Mouse (Mus musculus): ENCODE measurements around the gene Lrrc28. TPM values are rescaled to one million over a fixed set of nuclear protein-coding genes. Genes with fewer than 3 reads are reported as not detected.
A peak's percentile ranks its signal among the peaks of the same experiment; 100 is the strongest.

Lrrc28 gene
- polyA plus RNA-seq, 1 experiment from 2014 or later: 22.1 TPM

DNA sequence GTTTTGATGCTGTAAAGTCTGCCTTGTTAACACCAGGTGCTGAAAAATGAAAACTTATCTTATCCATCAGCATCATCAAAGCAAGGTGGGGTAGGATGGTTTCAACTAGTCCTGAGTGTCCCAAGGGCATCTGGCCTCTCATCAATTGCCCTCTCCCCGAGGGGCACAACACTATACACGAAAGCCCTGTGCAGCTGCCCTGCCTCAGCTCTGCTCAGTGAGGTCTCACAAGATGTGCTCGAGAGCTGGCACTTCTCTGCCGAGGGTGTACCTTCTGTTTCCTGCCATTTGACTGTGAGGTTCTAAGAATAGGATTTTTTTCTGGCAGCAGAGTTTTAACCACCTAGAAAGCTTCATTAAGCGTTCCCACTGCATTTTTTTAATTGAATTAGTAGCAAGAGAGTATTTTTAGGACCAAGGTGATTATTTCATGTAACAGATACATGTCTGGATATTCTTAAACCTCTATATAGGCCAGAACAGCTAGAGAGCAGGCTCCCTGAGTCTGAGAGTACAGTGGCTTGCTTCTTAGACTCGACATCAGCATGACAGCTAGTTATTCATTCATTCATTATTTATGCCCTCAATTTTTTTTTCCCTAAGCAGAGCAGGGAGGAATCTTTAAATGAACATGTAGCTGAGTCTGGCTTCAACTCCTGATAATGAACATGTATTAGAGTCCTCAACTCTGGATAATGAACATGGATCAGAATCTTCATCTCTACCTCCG is 141.6 kb downstream of the Lrrc28 start:
- Histone ChIP-seq H3K9ac (ENCODE audit: low read length) (no peak overlapping the region), H3K27me3 (ENCODE audit: control insufficient read depth, insufficient read depth, low read length) (no peaks in the 10 kb centered on the region), H3K4me3 (ENCODE audit: low read depth, low read length) (no peak overlapping the region), H3K36me3 (ENCODE audit: control insufficient read depth, insufficient read depth, low read length) (no peaks in the 10 kb centered on the region), H3K27ac (ENCODE audit: low read depth, low read length) (no peak overlapping the region), H3K9me3 (ENCODE audit: control insufficient read depth, low read length) (no peaks in the 10 kb centered on the region), H3K4me1 (ENCODE audit: control insufficient read depth, insufficient read depth, low read length) (no peaks in the 10 kb centered on the region), H3K4me2 (no peak overlapping the region)
- DNase-seq (ENCODE audit: low spot score, missing footprints): no peak
- no peak for ATAC-seq (ENCODE audit: low FRiP score)
- WGBS: 76% methylated on average over 7 of the region's 7 CpGs

DNA sequence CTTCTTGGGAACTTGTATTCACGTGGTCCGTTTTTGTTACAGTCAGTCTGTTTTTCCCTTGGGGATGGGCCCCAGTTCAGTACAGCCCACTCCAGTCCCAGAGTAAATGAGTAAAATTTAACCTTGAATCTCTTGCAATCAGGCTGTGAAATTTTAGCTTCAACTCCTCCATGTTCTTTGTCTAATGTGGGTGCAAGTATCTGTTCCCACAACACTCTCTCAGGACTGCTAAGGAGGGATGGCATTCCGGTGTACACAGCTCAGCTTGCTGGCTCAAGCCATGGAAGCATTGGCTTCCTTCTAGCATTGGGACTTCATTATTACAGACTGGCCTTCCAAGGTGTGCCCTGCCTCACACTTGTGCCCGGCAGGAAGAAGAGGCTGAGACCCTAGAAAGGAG is 142.4 kb downstream of the Lrrc28 start:
- Histone ChIP-seq H3K9ac (ENCODE audit: low read length) (no peak overlapping the region), H3K4me1 (ENCODE audit: control insufficient read depth, insufficient read depth, low read length) (no peaks in the 10 kb centered on the region), H3K27ac (ENCODE audit: low read depth, low read length) (no peak overlapping the region), H3K4me2 (no peak overlapping the region), H3K27me3 (ENCODE audit: control insufficient read depth, insufficient read depth, low read length) (no peaks in the 10 kb centered on the region), H3K4me3 (ENCODE audit: low read depth, low read length) (no peak overlapping the region), H3K36me3 (ENCODE audit: control insufficient read depth, insufficient read depth, low read length) (no peaks in the 10 kb centered on the region), H3K9me3 (ENCODE audit: control insufficient read depth, low read length) (no peaks in the 10 kb centered on the region)
- no peak for ATAC-seq (ENCODE audit: low FRiP score)
- 67% methylated on average over 4 of the region's 4 CpGs for WGBS
- DNase-seq (ENCODE audit: low spot score, missing footprints): no peak

DNA sequence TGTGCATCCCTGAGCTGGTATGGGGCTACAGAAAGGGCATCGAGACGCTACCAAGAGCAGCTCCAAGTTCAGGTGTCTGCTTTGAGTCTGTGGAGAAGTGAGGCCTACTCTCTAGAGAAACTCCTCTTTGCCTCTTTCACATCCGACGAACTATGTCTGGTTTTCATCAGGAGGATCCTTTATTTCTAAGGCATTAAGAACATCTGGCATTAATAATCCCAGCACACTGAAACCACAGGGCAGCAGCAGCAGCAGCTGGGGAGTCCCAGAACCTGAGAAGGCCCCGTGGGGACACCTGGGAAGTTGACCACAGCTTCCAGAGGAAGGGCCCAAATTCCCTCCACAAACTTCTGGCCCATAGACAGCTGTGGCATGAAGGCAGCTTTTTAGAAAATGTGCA is 144.2 kb downstream of the Lrrc28 start:
- Histone ChIP-seq H3K36me3 (ENCODE audit: control insufficient read depth, insufficient read depth, low read length) (no peaks in the 10 kb centered on the region), H3K27me3 (ENCODE audit: control insufficient read depth, insufficient read depth, low read length) (no peaks in the 10 kb centered on the region), H3K4me3 (ENCODE audit: low read depth, low read length) (no peak overlapping the region), H3K9ac (ENCODE audit: low read length) (no peak overlapping the region), H3K27ac (ENCODE audit: low read depth, low read length) (no peak overlapping the region), H3K4me1 (ENCODE audit: control insufficient read depth, insufficient read depth, low read length) (no peaks in the 10 kb centered on the region), H3K9me3 (ENCODE audit: control insufficient read depth, low read length) (no peaks in the 10 kb centered on the region), H3K4me2 (no peak overlapping the region)
- WGBS: 85% methylated on average over 5 of the region's 5 CpGs
- no peak for ATAC-seq (ENCODE audit: low FRiP score)
- DNase-seq (ENCODE audit: low spot score, missing footprints): no peak

DNA sequence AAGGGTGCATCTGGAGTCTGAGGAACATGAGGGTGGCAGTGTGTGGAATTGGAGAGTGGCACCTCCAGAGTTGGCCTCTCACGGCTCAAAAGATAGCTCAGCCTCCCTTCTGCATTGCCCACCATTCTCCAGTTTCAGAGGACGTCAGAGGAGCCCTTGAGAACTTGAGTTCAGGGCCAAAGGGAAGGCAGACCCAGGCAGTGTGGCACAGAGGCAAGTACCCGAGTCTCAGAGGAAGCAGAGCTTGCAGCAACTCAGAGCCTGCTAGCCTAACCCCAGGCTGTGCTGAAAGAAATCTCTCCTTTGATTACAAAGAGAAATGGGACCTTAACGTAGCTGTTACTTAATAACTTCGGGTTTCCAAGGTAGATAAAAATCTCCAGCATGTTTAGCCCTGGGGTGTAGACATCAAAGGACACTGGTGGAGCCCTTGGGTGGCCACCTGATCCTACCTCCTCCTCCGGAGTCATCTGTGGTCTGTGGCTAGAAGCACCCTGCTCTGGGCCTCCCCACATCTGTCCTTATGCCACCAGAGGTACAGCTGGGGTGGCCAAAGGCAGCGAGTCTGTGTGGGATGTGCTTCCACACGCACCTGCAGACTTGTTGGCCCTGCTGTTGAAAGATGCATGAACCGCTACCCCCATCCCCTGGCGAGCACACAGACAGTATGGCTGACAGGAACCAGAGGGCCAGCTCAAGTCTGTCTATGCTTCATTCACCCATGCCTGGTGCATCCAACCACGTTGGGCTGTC is 144.8 kb downstream of the Lrrc28 start:
- H3K36me3 ChIP-seq (ENCODE audit: control insufficient read depth, insufficient read depth, low read length): no peaks in the 10 kb centered on the region
- no peaks in the 10 kb centered on the region for H3K27me3 ChIP-seq (ENCODE audit: control insufficient read depth, insufficient read depth, low read length)
- H3K9ac ChIP-seq (ENCODE audit: low read length): no peak overlapping the region
- no peaks in the 10 kb centered on the region for H3K4me1 ChIP-seq (ENCODE audit: control insufficient read depth, insufficient read depth, low read length)
- no peak overlapping the region for H3K27ac ChIP-seq (ENCODE audit: low read depth, low read length)
- no peak overlapping the region for H3K4me3 ChIP-seq (ENCODE audit: low read depth, low read length)
- WGBS: 76% methylated on average over 11 of the region's 11 CpGs
- H3K9me3 ChIP-seq (ENCODE audit: control insufficient read depth, low read length): no peaks in the 10 kb centered on the region
- no peak for ATAC-seq (ENCODE audit: low FRiP score)
- no peak overlapping the region for H3K4me2 ChIP-seq
- no peak for DNase-seq (ENCODE audit: low spot score, missing footprints)

DNA sequence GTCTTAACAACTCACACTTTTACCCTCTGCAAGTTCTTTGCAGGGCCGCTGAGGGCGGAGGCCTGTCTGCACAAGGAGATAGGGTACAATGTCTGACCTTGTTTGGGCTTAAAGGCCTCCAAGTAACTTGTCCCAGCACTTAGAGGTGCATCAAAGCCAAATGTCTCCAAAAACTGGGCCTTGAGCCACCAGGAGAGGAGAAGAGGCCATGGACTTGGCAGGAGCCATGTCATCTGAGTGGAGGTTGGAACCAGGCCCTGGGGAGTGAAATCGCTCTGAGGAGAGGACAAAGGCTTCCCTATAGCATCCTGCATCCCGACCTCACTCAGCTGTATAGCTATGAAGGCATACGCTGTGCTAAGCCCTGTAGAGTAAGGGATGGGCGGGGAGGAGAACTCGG is 145.6 kb downstream of the Lrrc28 start:
- WGBS: 89% methylated on average over 7 of the region's 7 CpGs
- Histone ChIP-seq H3K4me1 (ENCODE audit: control insufficient read depth, insufficient read depth, low read length) (no peaks in the 10 kb centered on the region), H3K9ac (ENCODE audit: low read length) (no peak overlapping the region), H3K36me3 (ENCODE audit: control insufficient read depth, insufficient read depth, low read length) (no peaks in the 10 kb centered on the region), H3K4me2 (no peak overlapping the region), H3K27ac (ENCODE audit: low read depth, low read length) (no peak overlapping the region), H3K9me3 (ENCODE audit: control insufficient read depth, low read length) (no peaks in the 10 kb centered on the region), H3K27me3 (ENCODE audit: control insufficient read depth, insufficient read depth, low read length) (no peaks in the 10 kb centered on the region), H3K4me3 (ENCODE audit: low read depth, low read length) (no peak overlapping the region)
- ATAC-seq (ENCODE audit: low FRiP score): no peak
- no peak for DNase-seq (ENCODE audit: low spot score, missing footprints)

DNA sequence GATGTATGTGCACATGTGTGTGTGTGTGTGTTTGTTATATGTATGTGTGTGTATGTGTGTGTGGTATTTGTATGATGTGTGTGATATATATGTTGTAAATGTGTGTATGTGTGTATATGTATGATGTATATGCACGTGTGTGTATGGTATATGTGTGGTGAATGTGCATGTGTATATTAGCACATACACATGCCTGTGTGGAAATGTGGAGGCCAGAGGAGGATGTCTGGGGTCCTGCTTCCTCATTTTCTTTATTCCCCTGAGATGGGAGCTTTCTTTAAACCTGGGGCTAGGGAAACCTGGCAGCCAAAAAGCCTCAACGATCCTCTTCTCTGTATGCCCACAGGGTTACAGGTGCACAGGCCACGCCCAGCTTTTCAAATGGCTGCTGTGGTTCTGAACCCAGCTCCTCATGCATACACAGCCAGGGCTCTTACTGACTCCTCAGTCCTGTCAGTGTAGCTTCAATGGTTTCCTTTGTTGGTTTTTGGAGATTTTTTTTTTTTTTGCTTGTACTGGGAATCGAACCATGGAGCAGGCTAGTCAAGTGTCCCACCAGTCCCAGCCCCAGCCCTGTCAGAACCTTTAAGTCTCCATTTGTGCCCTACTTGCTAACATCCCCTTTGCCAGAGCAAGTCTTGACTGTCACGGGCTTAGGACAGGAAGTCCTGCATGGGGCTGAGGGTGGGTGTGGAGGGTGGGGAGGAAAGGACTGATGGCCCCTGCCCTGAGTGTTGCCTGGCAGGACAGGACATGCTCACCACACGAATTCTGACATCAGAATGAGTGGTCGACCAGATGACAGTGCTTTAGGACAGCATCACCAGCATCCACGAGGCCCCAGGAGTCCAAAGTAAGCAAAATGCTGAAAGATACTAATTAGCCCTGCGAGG is 151.0 kb downstream of the Lrrc28 start:
- H3K4me2 ChIP-seq: no peak overlapping the region
- no peaks in the 10 kb centered on the region for H3K4me1 ChIP-seq (ENCODE audit: control insufficient read depth, insufficient read depth, low read length)
- H3K9ac ChIP-seq (ENCODE audit: low read length): no peak overlapping the region
- H3K36me3 ChIP-seq (ENCODE audit: control insufficient read depth, insufficient read depth, low read length): no peaks in the 10 kb centered on the region
- no peaks in the 10 kb centered on the region for H3K27me3 ChIP-seq (ENCODE audit: control insufficient read depth, insufficient read depth, low read length)
- no peak overlapping the region for H3K27ac ChIP-seq (ENCODE audit: low read depth, low read length)
- DNase-seq (ENCODE audit: low spot score, missing footprints) (peak; percentile 76), ATAC-seq (ENCODE audit: low FRiP score) (peak; percentile 19; the same call in 1 of the 2 replicates)
- no peaks in the 10 kb centered on the region for H3K9me3 ChIP-seq (ENCODE audit: control insufficient read depth, low read length)
- no peak overlapping the region for H3K4me3 ChIP-seq (ENCODE audit: low read depth, low read length)
- 74% methylated on average over 9 of the region's 9 CpGs for WGBS

DNA sequence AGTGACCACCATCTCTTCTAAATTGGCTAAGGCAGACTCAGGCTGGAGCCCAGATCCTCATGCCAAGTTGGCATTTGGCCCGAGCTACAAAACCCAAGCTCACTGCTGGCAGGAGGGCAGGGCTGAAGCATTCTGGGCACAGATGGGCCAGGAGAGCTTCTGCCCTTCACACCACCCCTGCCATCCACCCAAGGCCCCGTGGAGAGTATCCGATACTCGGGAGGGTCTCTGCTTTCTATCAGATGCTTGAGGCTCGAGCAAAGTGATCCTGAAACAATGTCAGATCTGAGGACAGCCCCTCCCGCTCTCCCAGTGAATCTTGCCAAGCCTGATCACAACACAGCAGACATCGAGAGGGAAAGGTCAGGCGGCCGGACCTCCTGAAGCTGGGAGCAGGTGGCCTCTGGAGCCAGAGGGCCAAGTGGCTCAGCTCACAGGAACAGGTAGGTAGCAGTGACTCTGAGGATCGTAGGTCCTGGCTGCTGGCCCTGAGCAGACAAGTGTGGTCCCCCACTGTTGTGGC is 157.1 kb downstream of the Lrrc28 start:
- DNase-seq (ENCODE audit: low spot score, missing footprints) (no peak), ATAC-seq (ENCODE audit: low FRiP score) (no peak)
- 89% methylated on average over 10 of the region's 10 CpGs for WGBS
- H3K4me3 ChIP-seq (ENCODE audit: low read depth, low read length): no peak overlapping the region
- no peak overlapping the region for H3K27ac ChIP-seq (ENCODE audit: low read depth, low read length)
- no peak overlapping the region for H3K4me2 ChIP-seq
- H3K9me3 ChIP-seq (ENCODE audit: control insufficient read depth, low read length): no peaks in the 10 kb centered on the region
- no peak overlapping the region for H3K9ac ChIP-seq (ENCODE audit: low read length)
- H3K4me1 ChIP-seq (ENCODE audit: control insufficient read depth, insufficient read depth, low read length): no peaks in the 10 kb centered on the region
- no peaks in the 10 kb centered on the region for H3K27me3 ChIP-seq (ENCODE audit: control insufficient read depth, insufficient read depth, low read length)
- H3K36me3 ChIP-seq (ENCODE audit: control insufficient read depth, insufficient read depth, low read length): no peaks in the 10 kb centered on the region

DNA sequence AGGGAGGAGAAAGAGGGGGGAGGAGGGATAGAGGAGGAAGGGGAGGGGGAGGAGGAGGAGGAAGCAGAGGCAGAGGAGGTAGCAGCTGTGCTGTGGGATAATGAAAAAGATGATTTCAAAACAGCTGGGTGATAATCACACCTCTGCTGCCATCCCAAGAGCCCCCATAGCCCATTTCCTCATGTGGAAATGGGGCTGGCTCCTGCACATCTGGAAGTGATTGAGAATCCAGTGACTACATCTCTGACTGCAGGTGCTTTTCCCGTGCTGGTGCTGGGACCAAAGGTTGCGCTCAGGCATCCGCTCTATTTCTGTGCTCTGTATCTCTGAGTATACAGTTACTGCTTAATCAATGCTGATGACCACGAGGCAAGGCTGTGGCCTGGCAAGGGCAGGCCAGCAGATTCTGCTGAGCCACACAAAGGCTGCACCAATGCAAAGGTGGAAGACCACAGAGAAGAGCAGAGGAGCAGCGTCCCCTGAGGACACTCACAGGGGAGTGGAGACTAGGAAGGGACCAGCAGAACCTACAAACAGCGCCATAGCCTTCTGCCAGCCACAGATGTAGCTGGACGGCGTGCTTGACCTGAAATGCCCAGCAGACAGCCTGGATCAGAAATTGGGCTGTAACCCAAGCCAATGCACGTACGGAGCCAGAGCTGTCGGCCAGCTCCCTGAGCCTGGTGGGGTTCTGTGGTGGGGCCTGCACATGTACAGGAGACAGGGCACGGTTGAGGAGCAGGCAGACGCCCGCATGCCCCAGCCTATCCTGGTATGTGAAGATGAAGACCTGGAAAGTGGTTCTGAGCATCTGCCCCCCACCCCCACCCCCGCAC is 157.9 kb downstream of the Lrrc28 start:
- no peak for DNase-seq (ENCODE audit: low spot score, missing footprints)
- 86% methylated on average over 15 of the region's 15 CpGs for WGBS
- no peak overlapping the region for H3K27ac ChIP-seq (ENCODE audit: low read depth, low read length)

More for the DNA sequence above, 157.9 kb downstream of the Lrrc28 start:
- Histone ChIP-seq H3K9ac (ENCODE audit: low read length) (no peak overlapping the region), H3K4me2 (no peak overlapping the region), H3K9me3 (ENCODE audit: control insufficient read depth, low read length) (no peaks in the 10 kb centered on the region), H3K27me3 (ENCODE audit: control insufficient read depth, insufficient read depth, low read length) (no peaks in the 10 kb centered on the region), H3K36me3 (ENCODE audit: control insufficient read depth, insufficient read depth, low read length) (no peaks in the 10 kb centered on the region), H3K4me1 (ENCODE audit: control insufficient read depth, insufficient read depth, low read length) (no peaks in the 10 kb centered on the region), H3K4me3 (ENCODE audit: low read depth, low read length) (no peak overlapping the region)
- ATAC-seq (ENCODE audit: low FRiP score): no peak
